Mouse (Mus musculus) layer of hippocampus, postnatal 14 days (tissue): ENCODE measurements at regions not wholly inside any gene's neighbourhood (a gene's known extent, or its start where the extent isn't known, plus 50 kb on each side); places are given as distances from the start of the nearest gene placed in this dataset.

Experiments
- DNase-seq, 2 experiments: peaks; one replicate each; pipeline ENCODE4 v3.0.0; 2021 to 2022; ENCODE audit warnings: low spot score in 2 of 2, mixed read lengths in 1 of 2

DNA sequence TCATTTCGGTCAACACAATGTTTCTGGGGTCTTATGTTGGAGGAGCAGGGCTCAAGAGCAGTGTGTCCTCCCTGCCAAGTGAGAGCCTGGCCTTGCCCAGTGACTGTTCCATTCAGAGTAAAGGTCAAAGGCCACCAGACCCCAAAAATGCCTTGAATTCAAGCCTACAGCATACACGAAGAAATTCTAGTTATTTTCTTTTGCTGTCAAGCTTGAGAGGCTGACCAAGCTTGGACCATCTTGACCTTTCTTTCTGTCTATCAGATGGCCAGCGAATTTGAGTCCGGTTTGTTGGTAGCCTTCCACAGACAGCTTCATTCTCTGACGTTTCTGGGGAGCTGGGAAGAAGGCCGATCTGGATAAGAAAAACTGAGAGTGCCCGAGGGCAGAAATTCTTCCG is 68.1 kb upstream of the Map4k3 start:
- DNase-seq = no peak

DNA sequence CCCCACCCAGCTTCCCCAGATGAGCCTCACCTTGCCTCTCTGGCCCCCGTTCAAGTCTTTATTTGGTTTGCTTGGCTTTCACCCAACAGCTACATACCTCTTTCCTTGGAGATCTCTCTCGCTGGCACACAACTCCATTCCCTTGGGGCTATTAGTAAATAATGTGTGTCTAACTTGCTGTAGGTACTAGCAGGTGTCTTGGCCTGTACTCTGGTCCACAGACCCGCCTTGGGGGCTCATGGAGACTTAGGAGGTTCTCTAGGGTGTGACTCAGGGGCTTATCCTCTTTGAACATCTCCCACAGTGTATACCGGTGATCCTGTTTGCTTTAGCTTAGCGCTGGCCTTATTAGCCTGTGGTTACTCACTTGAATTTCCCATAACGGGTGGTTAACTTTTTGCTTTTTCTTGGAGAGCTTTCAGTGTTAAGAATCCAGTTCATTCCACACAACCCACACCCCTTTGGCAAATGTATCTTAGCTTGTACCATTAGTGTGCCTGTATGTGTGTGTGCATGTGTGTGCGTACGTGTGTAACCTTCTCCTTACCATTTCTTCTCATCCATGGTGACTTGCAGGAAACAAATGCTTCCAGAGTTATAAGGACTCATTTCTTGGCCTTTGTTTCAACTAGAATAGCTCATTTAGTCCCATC is 67.3 kb upstream of the Map4k3 start:
- DNase-seq = no peak

DNA sequence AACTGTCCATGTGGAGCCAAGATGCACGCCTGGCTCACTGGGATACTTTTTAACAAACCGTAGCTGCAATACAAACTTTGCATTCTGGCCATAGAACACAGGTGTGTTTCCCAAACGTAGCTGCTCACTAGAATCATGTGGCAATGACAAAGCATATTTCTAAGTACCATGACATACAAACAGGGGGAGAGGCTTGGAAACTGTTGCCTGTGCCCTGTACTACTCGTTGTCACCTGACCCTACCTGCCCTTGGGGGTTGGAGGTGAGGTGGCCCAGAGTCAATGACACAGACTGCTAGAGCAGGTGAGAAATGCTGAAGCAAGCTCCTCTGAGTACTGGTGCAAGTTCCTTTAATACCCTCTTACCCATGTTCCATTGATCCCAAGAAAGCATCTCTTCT is 64.3 kb upstream of the Map4k3 start:
- DNase-seq = no peak

DNA sequence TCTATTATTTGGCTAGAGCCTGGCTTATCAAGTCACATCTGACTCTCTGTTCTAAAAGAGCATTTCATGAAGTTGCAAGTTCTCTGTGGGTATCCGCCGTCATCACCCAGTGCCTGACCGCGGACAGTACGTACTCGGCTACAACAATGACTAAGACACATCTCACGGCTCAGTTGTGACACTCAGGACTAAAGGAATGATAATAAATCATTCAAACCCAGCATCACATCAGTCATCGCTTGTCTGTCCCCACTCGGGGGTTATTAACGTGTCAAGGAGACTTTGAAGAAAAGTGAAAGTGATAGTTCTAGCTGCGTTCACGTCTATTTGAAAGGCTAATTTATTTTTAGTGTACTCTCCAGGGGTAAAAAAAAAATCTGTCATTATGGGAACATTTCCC is 61.4 kb upstream of the Map4k3 start:
- DNase-seq = no peak

DNA sequence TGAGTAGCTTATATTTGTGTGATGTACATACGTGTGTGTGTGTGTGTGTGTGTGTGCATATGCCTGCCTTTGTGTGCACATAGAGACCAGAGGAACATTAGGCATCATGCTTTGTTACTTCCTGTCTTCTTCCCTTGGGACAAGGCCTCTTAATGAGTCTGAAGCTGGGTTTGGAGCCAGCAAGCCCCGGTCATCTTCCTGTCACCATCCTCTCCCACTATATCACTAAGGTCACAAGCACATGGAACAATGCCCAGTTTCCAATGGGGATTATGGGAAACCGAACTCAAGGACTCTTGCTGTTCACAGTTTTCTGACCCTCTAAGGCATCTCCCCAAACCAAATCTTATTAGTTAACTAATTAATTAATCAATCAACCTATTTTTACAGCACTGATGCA is 60.7 kb upstream of the Map4k3 start:
- no peak for DNase-seq

DNA sequence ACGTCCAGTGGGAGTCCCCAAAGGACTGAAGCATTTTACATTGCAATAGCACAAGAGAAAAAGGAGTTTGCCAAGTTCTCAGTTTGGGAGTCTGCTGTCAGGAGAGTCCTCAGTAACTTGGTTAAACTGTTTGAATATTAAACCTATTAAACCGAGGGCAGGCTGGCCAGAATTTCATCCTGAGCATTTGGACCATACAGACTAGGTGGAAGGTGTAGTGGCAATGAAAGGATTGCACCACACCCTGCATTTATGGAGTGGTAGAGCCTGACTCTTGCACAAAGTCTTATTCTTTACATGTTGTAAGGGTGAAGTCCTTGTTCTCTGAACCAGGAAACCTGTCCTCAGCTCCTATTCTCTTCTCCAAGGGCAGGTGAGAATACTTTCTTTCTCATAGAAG is 58.6 kb upstream of the Map4k3 start:
- DNase-seq = no peak

DNA sequence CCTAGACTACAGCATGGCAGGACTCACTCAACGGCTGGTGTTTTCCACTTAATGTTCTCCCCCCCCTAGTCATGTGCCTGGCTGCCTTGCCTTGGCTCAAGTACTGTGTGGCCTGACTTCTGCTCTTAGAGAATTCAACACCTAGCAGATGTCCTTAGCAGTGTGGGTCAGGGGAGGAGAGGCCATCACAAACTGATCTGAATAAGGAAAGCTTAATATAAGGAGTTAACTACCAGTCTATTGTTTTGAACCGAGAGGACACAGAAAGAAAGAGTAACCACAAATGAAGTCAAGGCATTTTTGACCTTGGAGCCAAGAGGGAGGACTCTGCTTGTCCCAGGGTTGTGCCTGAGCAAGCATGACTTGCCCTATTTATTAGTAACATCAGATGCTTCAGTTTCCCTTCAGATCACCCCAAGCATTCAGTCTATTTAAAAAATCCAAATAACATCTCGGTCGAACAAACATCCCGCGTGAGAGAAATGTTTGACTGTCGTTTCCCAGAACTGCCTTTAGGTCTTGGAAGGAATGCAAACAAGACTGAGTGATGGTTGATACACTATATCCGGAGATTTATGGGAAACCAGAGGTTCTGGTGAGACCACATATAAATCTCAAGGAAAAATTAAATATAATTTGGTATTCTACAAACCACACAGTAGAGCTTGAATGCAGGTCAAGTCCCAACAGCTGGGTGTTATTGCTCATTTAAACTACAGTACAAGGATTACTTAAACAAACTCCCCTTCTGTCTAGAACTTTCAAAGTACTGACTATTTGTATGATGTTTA is 58.0 kb upstream of the Map4k3 start:
- DNase-seq = no peak

DNA sequence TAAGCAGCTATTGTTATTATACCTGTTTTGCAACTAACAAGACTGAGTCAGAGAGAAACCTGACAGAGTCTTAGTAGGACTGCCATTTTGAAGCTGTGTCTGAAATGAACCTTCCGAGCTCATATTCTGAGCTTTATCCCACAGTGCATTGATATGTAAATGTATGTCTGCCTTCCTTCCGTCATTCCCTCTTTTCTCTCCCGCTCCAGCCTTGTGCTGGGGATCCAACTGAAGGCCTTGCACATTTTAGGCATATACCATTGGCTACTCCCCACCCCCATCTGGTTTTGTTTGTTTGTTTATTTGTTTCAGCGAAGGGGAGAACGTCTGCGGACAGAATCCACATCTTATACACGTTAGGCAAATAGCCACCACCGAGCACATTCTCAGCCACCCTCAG is 57.2 kb upstream of the Map4k3 start:
- no peak for DNase-seq

DNA sequence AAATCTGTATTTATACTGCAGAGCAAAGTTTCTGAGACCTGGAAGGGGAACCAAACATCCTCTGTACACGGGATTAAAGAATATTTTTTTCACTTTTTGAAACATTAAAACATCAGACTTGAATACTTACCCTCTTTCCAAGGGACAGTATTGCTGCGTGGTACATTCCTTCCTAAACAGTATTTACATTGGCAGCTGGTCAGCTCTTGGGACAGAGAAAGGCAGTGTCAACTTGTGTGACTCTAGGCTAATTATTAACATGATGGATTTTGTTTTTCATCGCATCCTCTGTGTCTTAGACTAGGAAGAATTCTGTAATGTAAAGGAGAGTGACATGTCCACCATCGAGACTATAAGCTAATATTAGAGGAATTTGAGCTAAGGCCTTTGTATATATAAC is 56.8 kb upstream of the Map4k3 start:
- no peak for DNase-seq

DNA sequence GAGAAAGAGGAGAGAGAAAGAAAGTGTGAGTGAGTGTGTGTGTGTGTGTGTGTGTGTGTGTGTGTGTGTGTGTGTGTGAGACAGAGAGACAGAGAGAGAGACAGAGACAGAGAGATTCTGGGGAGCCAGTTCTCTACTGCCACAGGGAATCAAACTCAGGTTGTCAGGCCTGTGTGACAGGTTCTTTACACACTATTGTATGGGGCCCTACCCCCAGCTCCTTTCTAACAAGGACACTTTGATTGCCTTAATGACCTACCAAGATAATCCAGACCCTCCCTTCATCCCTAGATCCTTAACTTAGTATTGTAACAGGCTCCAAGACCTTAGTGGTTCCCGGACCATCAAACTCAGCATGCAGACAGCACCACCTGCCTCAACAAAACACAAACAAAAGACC is 53.9 kb upstream of the Map4k3 start:
- no peak for DNase-seq

DNA sequence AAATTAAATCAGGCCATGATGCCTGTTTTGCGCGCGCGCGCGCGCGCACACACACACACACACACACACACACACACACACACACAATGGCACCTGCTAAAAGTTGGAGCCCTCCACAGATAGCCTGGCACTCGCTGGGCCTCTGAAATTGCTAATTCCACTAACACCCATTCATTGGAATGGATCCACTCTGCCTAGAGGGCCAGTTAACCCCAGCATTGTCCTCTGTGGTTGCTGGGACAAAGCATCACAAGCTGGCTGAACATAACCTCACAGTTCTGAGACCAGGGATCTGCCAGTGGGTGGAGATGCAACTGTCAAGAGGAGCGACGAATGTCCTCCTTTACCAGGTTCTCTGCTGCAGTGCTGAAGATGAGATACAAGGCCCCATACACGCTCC is 53.3 kb upstream of the Map4k3 start:
- no peak for DNase-seq

DNA sequence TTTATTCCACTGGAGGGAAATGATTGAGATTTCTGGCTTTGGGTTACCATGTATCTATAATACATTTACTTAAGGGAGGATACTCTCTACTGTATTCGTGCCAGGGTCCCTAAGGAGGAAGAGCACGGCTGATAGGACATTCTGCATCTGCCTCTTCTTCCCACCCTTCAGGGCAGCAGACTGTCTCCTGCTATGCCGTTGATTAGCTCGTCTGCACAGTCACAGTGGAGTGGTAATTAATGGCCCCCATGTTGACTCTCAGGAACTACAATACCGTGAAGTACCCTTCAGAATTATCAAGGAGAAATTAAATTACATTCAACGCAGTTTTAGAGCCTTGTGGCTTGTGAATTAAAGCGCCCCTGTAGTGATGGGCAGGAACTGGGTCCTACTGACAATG is 52.0 kb upstream of the Map4k3 start:
- no peak for DNase-seq

DNA sequence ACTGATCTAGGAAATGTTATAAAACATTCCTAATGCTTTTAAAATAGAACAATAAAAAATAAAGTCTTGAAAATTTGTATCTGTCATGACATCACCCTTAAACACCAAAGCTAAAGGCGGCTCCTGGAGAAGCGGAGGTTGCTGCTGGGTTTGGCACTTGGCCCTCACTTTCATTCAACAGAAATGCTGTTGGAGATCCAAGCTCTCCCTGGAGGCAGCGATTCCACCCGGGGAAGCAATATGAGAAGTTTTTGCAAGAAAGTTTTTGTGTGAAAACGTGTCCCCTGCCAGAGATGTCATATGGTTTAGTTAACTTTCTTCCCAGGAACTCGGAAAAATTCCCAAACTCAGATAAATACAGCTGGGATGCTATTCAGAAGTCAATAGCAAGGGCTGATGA is 51.5 kb upstream of the Map4k3 start:
- no peak for DNase-seq
